In genomic region chr1:150391931-150392637, GRCm38 (mm10) we compare ENCODE assay signal across 8 mouse cellular contexts. TPM values are rescaled to one million over a fixed set of nuclear protein-coding genes. Genes with fewer than 3 reads are reported as not detected.
DNase-seq lines count a peak whose midpoint lies in the region; ATAC-seq and TF ChIP-seq lines count a peak whose summit lies in the region.

No protein-coding gene starts in this region.

- DNase-seq in heart, adult 2 months = no peak
- DNase-seq in heart, postnatal 10 days = no peak
- DNase-seq in forebrain, embryonic 11.5 days (ENCODE audit: low spot score) = no peak
- DNase-seq in ovary, postnatal 36 days (ENCODE audit: low spot score) = no peak
- DNase-seq in urinary bladder, adult 18-20 months (ENCODE audit: low spot score in 2 of 2) = no peak

- H3K27me3 ChIP-seq in heart, adult 2 months (ENCODE audit: control insufficient read depth, insufficient read depth, low read length) = no peaks in the 10 kb centered on the region
- no peaks in the 10 kb centered on the region for H3K27me3 ChIP-seq in ES-Bruce4 (ENCODE audit: control insufficient read depth, insufficient read depth, low read length, poor library complexity, severe bottlenecking)
- H3K27me3 ChIP-seq in forebrain, embryonic 11.5 days (ENCODE audit: control insufficient read depth, insufficient read depth, low read length) = no peaks in the 10 kb centered on the region
- no peaks in the 10 kb centered on the region for H3K27me3 ChIP-seq in liver, embryonic 12.5 days (replicated peaks)
- no peaks in the 10 kb centered on the region for H3K27me3 ChIP-seq in stomach, embryonic 16.5 days (ENCODE audit: control insufficient read depth, insufficient read depth, low read length)

- peaks cover 5% of the 10 kb centered on the region for H3K79me2 ChIP-seq in heart, adult 2 months (replicated peaks; ENCODE audit: control insufficient read depth, insufficient read depth, low read length)

- 11% methylated on average over 11 of the region's 11 CpGs for WGBS in heart, adult 2 months
- 26% methylated on average over 11 of the region's 11 CpGs for WGBS in forebrain, embryonic 11.5 days
- 10% methylated on average over 11 of the region's 11 CpGs for WGBS in liver, embryonic 12.5 days (ENCODE audit: insufficient replicate concordance)
- 23% methylated on average over 11 of the region's 11 CpGs for WGBS in stomach, embryonic 16.5 days

- H3K27ac ChIP-seq in heart, adult 2 months = peak overlapping the region; percentile 99
- no peak overlapping the region for H3K27ac ChIP-seq in ES-Bruce4 (ENCODE audit: insufficient read depth, low read length)
- no peak overlapping the region for H3K27ac ChIP-seq in forebrain, embryonic 11.5 days (ENCODE audit: low read depth, low read length)
- peak overlapping the region; percentile 94 for H3K27ac ChIP-seq in liver, embryonic 12.5 days
- H3K27ac ChIP-seq in stomach, embryonic 16.5 days (ENCODE audit: low read length) = peak overlapping the region; percentile 92

- no peak for TF ChIP-seq POLR2A in heart, adult 2 months (IDR thresholded peaks at IDR 0.05; ENCODE audit: insufficient read depth, low read depth, low read length)
- no peak for TF ChIP-seq POLR2A in ES-Bruce4 (IDR thresholded peaks at IDR 0.05; ENCODE audit: insufficient read depth, low read length)

- TF ChIP-seq CTCF in heart, adult 2 months (IDR thresholded peaks at IDR 0.05) = no peak
- no peak for TF ChIP-seq CTCF in ES-Bruce4 (IDR thresholded peaks at IDR 0.05; ENCODE audit: low read depth, low read length)

- peaks cover 1% of the 10 kb centered on the region; the same call in 1 of the 2 replicates for H3K4me1 ChIP-seq in heart, adult 2 months (ENCODE audit: control insufficient read depth, insufficient read depth, low read length)
- no peaks in the 10 kb centered on the region for H3K4me1 ChIP-seq in ES-Bruce4 (ENCODE audit: control insufficient read depth, insufficient read depth, low read length)
- H3K4me1 ChIP-seq in forebrain, embryonic 11.5 days (replicated peaks; ENCODE audit: control insufficient read depth, insufficient read depth, low read length) = peaks cover 3% of the 10 kb centered on the region; the same call in 1 of the 2 replicates
- peaks cover 11% of the 10 kb centered on the region for H3K4me1 ChIP-seq in liver, embryonic 12.5 days
- H3K4me1 ChIP-seq in stomach, embryonic 16.5 days (ENCODE audit: control insufficient read depth, insufficient read depth, low read length) = peaks cover 4% of the 10 kb centered on the region; the same call in 1 of the 2 replicates

- H3K4me3 ChIP-seq in heart, adult 2 months = peak overlapping the region; percentile 61
- peak overlapping the region; percentile 99 for H3K4me3 ChIP-seq in ES-Bruce4 (ENCODE audit: low read depth, low read length)
- peak overlapping the region; percentile 75 for H3K4me3 ChIP-seq in forebrain, embryonic 11.5 days (ENCODE audit: low read depth, low read length)
- peak overlapping the region; percentile 87 for H3K4me3 ChIP-seq in liver, embryonic 12.5 days
- peak overlapping the region; percentile 71 for H3K4me3 ChIP-seq in stomach, embryonic 16.5 days (replicated peaks; ENCODE audit: low read length)

- peak overlapping the region; percentile 53 for H3K4me2 ChIP-seq in forebrain, embryonic 11.5 days (ENCODE audit: low read depth, low read length, severe bottlenecking)
- peak overlapping the region; percentile 80 for H3K4me2 ChIP-seq in liver, embryonic 12.5 days
- peak overlapping the region; percentile 71 for H3K4me2 ChIP-seq in stomach, embryonic 16.5 days (ENCODE audit: low read depth, low read length)

- peak overlapping the region; percentile 61 for H3K9ac ChIP-seq in heart, adult 2 months (ENCODE audit: low read depth, low read length)
- peak overlapping the region; percentile 70 for H3K9ac ChIP-seq in ES-Bruce4 (ENCODE audit: low read depth, poor library complexity, severe bottlenecking)
- peak overlapping the region; percentile 56 for H3K9ac ChIP-seq in forebrain, embryonic 11.5 days (ENCODE audit: low read length)
- H3K9ac ChIP-seq in liver, embryonic 12.5 days = peak overlapping the region; percentile 72
- H3K9ac ChIP-seq in stomach, embryonic 16.5 days (ENCODE audit: low read length) = peak overlapping the region; percentile 87

- ATAC-seq in forebrain, embryonic 11.5 days (replicated peaks; ENCODE audit: low FRiP score) = peak; percentile 47
- ATAC-seq in liver, embryonic 12.5 days = peak; percentile 16
- peak; percentile 0; the same call in 1 of the 2 replicates for ATAC-seq in stomach, embryonic 16.5 days (ENCODE audit: insufficient read depth, low FRiP score)

- intact Hi-C loops in heart, adult 2 months (cut with DNase I) = loop anchor here (5.0 kb wide), 1 partner anchor 1035 kb away; the partner anchor contains the start of genes Swt1 and Trmt1l
- intact Hi-C loops in heart, postnatal 10 days (cut with DNase I) = no loop called here

- H3K36me3 ChIP-seq in heart, adult 2 months (ENCODE audit: control insufficient read depth, insufficient read depth, low read length) = peaks cover 2% of the 10 kb centered on the region
- peaks cover 19% of the 10 kb centered on the region for H3K36me3 ChIP-seq in ES-Bruce4 (ENCODE audit: control insufficient read depth, insufficient read depth, low read length, poor library complexity, severe bottlenecking)
- no peaks in the 10 kb centered on the region for H3K36me3 ChIP-seq in forebrain, embryonic 11.5 days (ENCODE audit: control insufficient read depth, insufficient read depth, low read length)
- H3K36me3 ChIP-seq in liver, embryonic 12.5 days = peaks cover 47% of the 10 kb centered on the region
- peaks cover 6% of the 10 kb centered on the region for H3K36me3 ChIP-seq in stomach, embryonic 16.5 days (ENCODE audit: control insufficient read depth, insufficient read depth, low read length)

- TF ChIP-seq EP300 in heart, adult 2 months (IDR thresholded peaks at IDR 0.05; ENCODE audit: insufficient read depth, low read depth, low read length) = no peak
- no peak for TF ChIP-seq EP300 in ES-Bruce4 (IDR thresholded peaks at IDR 0.05; ENCODE audit: insufficient read depth, low read depth, low read length)

- no peaks in the 10 kb centered on the region for H3K9me3 ChIP-seq in ES-Bruce4 (replicated peaks; ENCODE audit: control insufficient read depth, insufficient read depth, low read length, poor library complexity, severe bottlenecking)
- H3K9me3 ChIP-seq in forebrain, embryonic 11.5 days (ENCODE audit: control insufficient read depth, low read length) = no peaks in the 10 kb centered on the region
- H3K9me3 ChIP-seq in liver, embryonic 12.5 days (replicated peaks) = no peaks in the 10 kb centered on the region
- no peaks in the 10 kb centered on the region for H3K9me3 ChIP-seq in stomach, embryonic 16.5 days (replicated peaks; ENCODE audit: control insufficient read depth, low read length)

RNA-seq across cellular contexts. Expression of gene Tpr, which starts 0.6 kb away (rescaled TPM):
- 100 to 1,000 TPM; 109 to 125 TPM for total RNA-seq in heart, adult 2 months (2021)
- 58.1 and 89.0 TPM in 2 replicates for polyA plus RNA-seq in heart, adult 2 months (2012; rRNA removed)
- 100 to 1,000 TPM; 137 to 147 TPM for total RNA-seq in heart, postnatal 10 days (2021)
- polyA plus RNA-seq in ES-Bruce4 (2011; ENCODE audit: insufficient read depth, insufficient read length, low read depth, missing spikeins) = 240 and 254 TPM in 2 replicates
- 183 and 191 TPM in 2 replicates for polyA plus RNA-seq in forebrain, embryonic 11.5 days (2014; fragmentation: Nextera tagmentation; extraction: Ambion mirVana)
- 135 and 138 TPM in 2 replicates for polyA plus RNA-seq in liver, embryonic 12.5 days (2016; fragmentation: Nextera tagmentation; extraction: Ambion mirVana)
- polyA plus RNA-seq in stomach, embryonic 16.5 days (2015; fragmentation: Nextera tagmentation; extraction: Ambion mirVana) = 117 and 129 TPM in 2 replicates

RNA-seq across cellular contexts. Expression of gene Odr4, which starts 0.8 kb away (rescaled TPM):
- 10 to 100 TPM; 19.8 to 19.9 TPM for total RNA-seq in heart, adult 2 months (2021)
- polyA plus RNA-seq in heart, adult 2 months (2012; rRNA removed) = 7.0 and 13.1 TPM in 2 replicates
- 10 to 100 TPM; 24.2 to 27.1 TPM for total RNA-seq in heart, postnatal 10 days (2021)
- polyA plus RNA-seq in ES-Bruce4 (2011; ENCODE audit: insufficient read depth, insufficient read length, low read depth, missing spikeins) = 28.7 and 28.8 TPM in 2 replicates
- polyA plus RNA-seq in forebrain, embryonic 11.5 days (2014; fragmentation: Nextera tagmentation; extraction: Ambion mirVana) = 23.2 and 29.6 TPM in 2 replicates
- polyA plus RNA-seq in liver, embryonic 12.5 days (2016; fragmentation: Nextera tagmentation; extraction: Ambion mirVana) = 18.9 and 21.6 TPM in 2 replicates
- 39.4 and 46.8 TPM in 2 replicates for polyA plus RNA-seq in stomach, embryonic 16.5 days (2015; fragmentation: Nextera tagmentation; extraction: Ambion mirVana)

Comparison
In these comparisons a context has a peak if more than half of its experiments do, and no peak if none do; other contexts are left out.
1. H3K27ac ChIP-seq: peak in heart, adult 2 months (single experiment), liver, embryonic 12.5 days (single experiment) and stomach, embryonic 16.5 days (single experiment); none in ES-Bruce4 (single experiment) and forebrain, embryonic 11.5 days (single experiment).
2. Peak in every context shown above with its lines, with median percentiles within 50 percentile points of each other: H3K4me3 ChIP-seq, H3K9ac ChIP-seq, ATAC-seq and H3K4me2 ChIP-seq.